Comparison of ENCODE assay signal across 10 mouse cellular contexts in genomic region chr3:15848280-15848679, GRCm38 (mm10). TPM values are rescaled to one million over a fixed set of nuclear protein-coding genes. Genes with fewer than 3 reads are reported as not detected.
"Had no signal": no experiment of that assay in that cellular context is flagged by ENCODE, and none has a peak within 500 bp of the region (broad histone marks: within the 10 kb centered on the region; RNA-seq: fewer than 3 reads in every experiment).

Gene Sirpb1c, minus strand, starts transcription at chr3:15848528.

RNA-seq across cellular contexts. Expression of gene Sirpb1c, which starts in this region (rescaled TPM):
- total RNA-seq: midbrain, postnatal 0 days had no signal
- polyA plus RNA-seq: liver, embryonic 12.5 days; liver, embryonic 16.5 days; midbrain, embryonic 11.5 days; midbrain, embryonic 13.5 days; midbrain, embryonic 15.5 days; midbrain, postnatal 0 days; myocyte; neural tube, embryonic 11.5 days; neural tube, embryonic 13.5 days; neural tube, embryonic 15.5 days had no signal
